Mouse (Mus musculus): ENCODE measurements around the gene Hmgb1. TPM values are rescaled to one million over a fixed set of nuclear protein-coding genes. Genes with fewer than 3 reads are reported as not detected.
A peak's percentile ranks its signal among the peaks of the same experiment; 100 is the strongest.

Hmgb1 gene
- polyA plus RNA-seq, 1 experiment, result 48.1 TPM

GRCm38 (mm10) chr5:149086382-149087244 lies 97.7 kb downstream of the Hmgb1 start:
- TF ChIP-seq CTCF (conservative IDR thresholded peaks at IDR 0.05; ENCODE audit: insufficient read depth, insufficient read length, low read depth, low read length) (no peak), POLR2A (IDR thresholded peaks at IDR 0.05; ENCODE audit: low read depth, low read length) (no peak)
- H3K4me1 ChIP-seq (ENCODE audit: control insufficient read depth, insufficient read depth, low read length), result no peaks in the 10 kb centered on the region
- no peak overlapping the region for H3K27ac ChIP-seq (ENCODE audit: insufficient read depth, low read depth, low read length)
- H3K36me3 ChIP-seq (ENCODE audit: control insufficient read depth, insufficient read depth, low read length), result no peaks in the 10 kb centered on the region
- no peak for DNase-seq
- H3K27me3 ChIP-seq (replicated peaks; ENCODE audit: control insufficient read depth, insufficient read depth, low read length), result no peaks in the 10 kb centered on the region
- WGBS, result 92% methylated on average over 10 of the region's 10 CpGs
- H3K4me3 ChIP-seq (ENCODE audit: insufficient read depth, low read depth, low read length), result no peak overlapping the region

GRCm38 (mm10) chr5:149080466-149080865 lies 103.8 kb downstream of the Hmgb1 start:
- Histone ChIP-seq H3K27ac (ENCODE audit: insufficient read depth, low read depth, low read length) (no peak overlapping the region), H3K27me3 (replicated peaks; ENCODE audit: control insufficient read depth, insufficient read depth, low read length) (no peaks in the 10 kb centered on the region), H3K4me3 (ENCODE audit: insufficient read depth, low read depth, low read length) (no peak overlapping the region), H3K36me3 (ENCODE audit: control insufficient read depth, insufficient read depth, low read length) (no peaks in the 10 kb centered on the region), H3K4me1 (ENCODE audit: control insufficient read depth, insufficient read depth, low read length) (no peaks in the 10 kb centered on the region)
- 93% methylated on average over 8 of the region's 8 CpGs for WGBS
- DNase-seq, result no peak
- TF ChIP-seq CTCF (conservative IDR thresholded peaks at IDR 0.05; ENCODE audit: insufficient read depth, insufficient read length, low read depth, low read length) (no peak), POLR2A (IDR thresholded peaks at IDR 0.05; ENCODE audit: low read depth, low read length) (no peak)

- no peaks in the 10 kb centered on the region for H3K27me3 ChIP-seq (replicated peaks; ENCODE audit: control insufficient read depth, insufficient read depth, low read length)
- no peaks in the 10 kb centered on the region for H3K4me1 ChIP-seq (ENCODE audit: control insufficient read depth, insufficient read depth, low read length)
- H3K36me3 ChIP-seq (ENCODE audit: control insufficient read depth, insufficient read depth, low read length), result no peaks in the 10 kb centered on the region
- WGBS, result 70% methylated on average over 7 of the region's 7 CpGs
- H3K4me3 ChIP-seq (ENCODE audit: insufficient read depth, low read depth, low read length), result no peak overlapping the region
- no peak for TF ChIP-seq CTCF (conservative IDR thresholded peaks at IDR 0.05; ENCODE audit: insufficient read depth, insufficient read length, low read depth, low read length)
- no peak for TF ChIP-seq POLR2A (IDR thresholded peaks at IDR 0.05; ENCODE audit: low read depth, low read length)
- no peak overlapping the region for H3K27ac ChIP-seq (ENCODE audit: insufficient read depth, low read depth, low read length)
- DNase-seq, result no peak
Measured at GRCm38 (mm10) chr5:149079758-149080150, 104.5 kb downstream of the Hmgb1 start.

GRCm38 (mm10) chr5:149079018-149079757 lies 105.1 kb downstream of the Hmgb1 start:
- WGBS, result 21% methylated on average over 18 of the region's 18 CpGs
- Histone ChIP-seq H3K4me1 (ENCODE audit: control insufficient read depth, insufficient read depth, low read length) (no peaks in the 10 kb centered on the region), H3K27ac (ENCODE audit: insufficient read depth, low read depth, low read length) (no peak overlapping the region), H3K4me3 (ENCODE audit: insufficient read depth, low read depth, low read length) (no peak overlapping the region), H3K27me3 (replicated peaks; ENCODE audit: control insufficient read depth, insufficient read depth, low read length) (no peaks in the 10 kb centered on the region), H3K36me3 (ENCODE audit: control insufficient read depth, insufficient read depth, low read length) (no peaks in the 10 kb centered on the region)
- DNase-seq, result peak; percentile 18
- TF ChIP-seq CTCF (conservative IDR thresholded peaks at IDR 0.05; ENCODE audit: insufficient read depth, insufficient read length, low read depth, low read length) (no peak), POLR2A (IDR thresholded peaks at IDR 0.05; ENCODE audit: low read depth, low read length) (no peak)

GRCm38 (mm10) chr5:149077136-149077535 lies 107.2 kb downstream of the Hmgb1 start:
- whole genome bisulfite sequencing, result 83% methylated on average over 8 of the region's 8 CpGs
- TF ChIP-seq CTCF (conservative IDR thresholded peaks at IDR 0.05; ENCODE audit: insufficient read depth, insufficient read length, low read depth, low read length), result no peak

GRCm38 (mm10) chr5:149071546-149071945 lies 112.7 kb downstream of the Hmgb1 start:
- TF ChIP-seq POLR2A (IDR thresholded peaks at IDR 0.05; ENCODE audit: low read depth, low read length), result no peak
- TF ChIP-seq CTCF (conservative IDR thresholded peaks at IDR 0.05; ENCODE audit: insufficient read depth, insufficient read length, low read depth, low read length), result 0 out of 2 replicates have a peak, but pooled peaks have one; percentile 7
- H3K36me3 ChIP-seq (ENCODE audit: control insufficient read depth, insufficient read depth, low read length), result no peaks in the 10 kb centered on the region
- H3K4me1 ChIP-seq (ENCODE audit: control insufficient read depth, insufficient read depth, low read length), result no peaks in the 10 kb centered on the region
- H3K4me3 ChIP-seq (ENCODE audit: insufficient read depth, low read depth, low read length), result no peak overlapping the region
- no peak overlapping the region for H3K27ac ChIP-seq (ENCODE audit: insufficient read depth, low read depth, low read length)
- no peak for DNase-seq
- H3K27me3 ChIP-seq (replicated peaks; ENCODE audit: control insufficient read depth, insufficient read depth, low read length), result no peaks in the 10 kb centered on the region
- WGBS, result over 99% methylated on average over 5 of the region's 5 CpGs

More at GRCm38 (mm10) chr5:149077136-149077535, 107.2 kb downstream of the Hmgb1 start:
- H3K4me3 ChIP-seq (ENCODE audit: insufficient read depth, low read depth, low read length), result no peak overlapping the region
- H3K4me1 ChIP-seq (ENCODE audit: control insufficient read depth, insufficient read depth, low read length), result no peaks in the 10 kb centered on the region
- no peak for DNase-seq
- H3K36me3 ChIP-seq (ENCODE audit: control insufficient read depth, insufficient read depth, low read length), result no peaks in the 10 kb centered on the region
- H3K27me3 ChIP-seq (replicated peaks; ENCODE audit: control insufficient read depth, insufficient read depth, low read length), result no peaks in the 10 kb centered on the region
- H3K27ac ChIP-seq (ENCODE audit: insufficient read depth, low read depth, low read length), result no peak overlapping the region

GRCm38 (mm10) chr5:149068745-149069144 lies 115.5 kb downstream of the Hmgb1 start:
- TF ChIP-seq CTCF (conservative IDR thresholded peaks at IDR 0.05; ENCODE audit: insufficient read depth, insufficient read length, low read depth, low read length) (no peak), POLR2A (IDR thresholded peaks at IDR 0.05; ENCODE audit: low read depth, low read length) (no peak)
- H3K27me3 ChIP-seq (replicated peaks; ENCODE audit: control insufficient read depth, insufficient read depth, low read length), result no peaks in the 10 kb centered on the region

More at GRCm38 (mm10) chr5:149068745-149069144, 115.5 kb downstream of the Hmgb1 start:
- Histone ChIP-seq H3K4me3 (ENCODE audit: insufficient read depth, low read depth, low read length) (no peak overlapping the region), H3K36me3 (ENCODE audit: control insufficient read depth, insufficient read depth, low read length) (no peaks in the 10 kb centered on the region), H3K27ac (ENCODE audit: insufficient read depth, low read depth, low read length) (no peak overlapping the region), H3K4me1 (ENCODE audit: control insufficient read depth, insufficient read depth, low read length) (no peaks in the 10 kb centered on the region)
- WGBS, result 94% methylated on average over 10 of the region's 10 CpGs
- DNase-seq, result no peak

All from kidney, adult 2 months (tissue).